15 mouse cellular contexts compared by ENCODE assay signal in the genomic region with DNA sequence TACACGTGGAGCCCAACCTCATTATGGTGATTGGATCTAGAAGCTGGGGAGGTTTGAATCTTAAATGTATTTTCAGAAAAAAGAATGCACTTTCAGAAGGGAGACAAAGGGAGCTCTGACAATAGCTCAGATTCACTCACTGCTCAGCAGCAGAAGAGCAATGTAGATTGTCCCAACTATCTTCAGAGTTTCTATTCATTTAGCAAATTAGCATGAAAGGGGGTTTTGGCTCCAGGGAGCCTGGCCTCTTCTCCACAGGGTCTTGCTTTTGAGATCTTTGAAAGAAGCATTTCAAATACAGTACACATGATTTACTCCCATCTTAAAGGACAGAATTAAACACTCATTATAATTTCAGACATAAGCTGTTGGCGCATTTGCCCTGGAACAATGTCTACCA.
DNase-seq lines count a peak whose midpoint lies in the region; ATAC-seq and TF ChIP-seq lines count a peak whose summit lies in the region.
"Had no signal": no experiment of that assay in that cellular context is flagged by ENCODE, and none has a peak within 500 bp of the region (broad histone marks: within the 10 kb centered on the region; RNA-seq: fewer than 3 reads in every experiment).

No protein-coding gene starts in this region.

- no peaks in the 10 kb centered on the region for H3K9me3 ChIP-seq in forebrain, embryonic 16.5 days (ENCODE audit: control insufficient read depth, low read length)
- H3K9me3 ChIP-seq in hindbrain, postnatal 0 days (ENCODE audit: low read length), result no peaks in the 10 kb centered on the region
- no peaks in the 10 kb centered on the region for H3K9me3 ChIP-seq in midbrain, postnatal 0 days (ENCODE audit: low read length)
- H3K9me3 ChIP-seq in intestine, embryonic 16.5 days (ENCODE audit: control insufficient read depth, low read length), result no peaks in the 10 kb centered on the region
- H3K9me3 ChIP-seq: intestine, embryonic 15.5 days; limb, embryonic 15.5 days had no signal

- no peak for TF ChIP-seq POLR2A in brain, embryonic 14.5 days (IDR thresholded peaks at IDR 0.05; ENCODE audit: borderline replicate concordance, extremely low read depth, insufficient read depth, insufficient read length, poor library complexity, severe bottlenecking)

- H3K4me1 ChIP-seq in forebrain, embryonic 16.5 days (replicated peaks; ENCODE audit: control insufficient read depth, insufficient read depth, low read length), result peaks cover 13% of the 10 kb centered on the region
- H3K4me1 ChIP-seq in hindbrain, postnatal 0 days (ENCODE audit: insufficient read depth, low read length), result peaks cover 5% of the 10 kb centered on the region; the same call in 1 of the 2 replicates
- H3K4me1 ChIP-seq in midbrain, postnatal 0 days (ENCODE audit: insufficient read depth, low read length), result no peaks in the 10 kb centered on the region
- H3K4me1 ChIP-seq in intestine, embryonic 16.5 days (ENCODE audit: control insufficient read depth, insufficient read depth, low read length), result no peaks in the 10 kb centered on the region
- H3K4me1 ChIP-seq: intestine, embryonic 15.5 days; limb, embryonic 15.5 days had no signal

- peak; percentile 76 for ATAC-seq in forebrain, embryonic 16.5 days
- no peak for ATAC-seq in hindbrain, postnatal 0 days
- no peak for ATAC-seq in midbrain, postnatal 0 days (ENCODE audit: low FRiP score)
- no peak for ATAC-seq in activated CD4-positive, CD25-positive, alpha-beta regulatory T cell, adult 4 months
- ATAC-seq in intestine, embryonic 16.5 days, result no peak
- ATAC-seq: CD4-positive, CD25-positive, alpha-beta regulatory T cell, adult 4 months; intestine, embryonic 15.5 days had no signal

- TF ChIP-seq CTCF in brain, embryonic 14.5 days (IDR thresholded peaks at IDR 0.05; ENCODE audit: borderline replicate concordance, extremely low read depth, insufficient read depth, insufficient read length), result no peak
- no peak for TF ChIP-seq CTCF in hindbrain, postnatal 0 days (IDR thresholded peaks at IDR 0.05; ENCODE audit: low read depth)
- no peak for TF ChIP-seq CTCF in midbrain, postnatal 0 days (IDR thresholded peaks at IDR 0.05)

- no peak overlapping the region for H3K4me3 ChIP-seq in forebrain, embryonic 16.5 days (replicated peaks; ENCODE audit: low read length)
- H3K4me3 ChIP-seq in hindbrain, postnatal 0 days (ENCODE audit: low read length), result no peak overlapping the region
- no peak overlapping the region for H3K4me3 ChIP-seq in midbrain, postnatal 0 days (ENCODE audit: low read depth, low read length)
- no peak overlapping the region for H3K4me3 ChIP-seq in intestine, embryonic 16.5 days (ENCODE audit: low read length)
- H3K4me3 ChIP-seq: intestine, embryonic 15.5 days; limb, embryonic 15.5 days had no signal

- peak; percentile 76 for DNase-seq in brain, embryonic 14.5 days (ENCODE audit: low read depth)
- DNase-seq in hindbrain, postnatal 0 days (ENCODE audit: low spot score), result peak; percentile 19
- peak; percentile 9 for DNase-seq in midbrain, postnatal 0 days (ENCODE audit: low spot score)
- DNase-seq in cerebellum, postnatal 14 days, result no peak
- DNase-seq: gastrocnemius, postnatal 14 days; heart, postnatal 14 days; kidney, postnatal 10 days; lung, adult 18-20 months; thymus, adult 2 months had no signal

- H3K27me3 ChIP-seq in forebrain, embryonic 16.5 days (replicated peaks; ENCODE audit: control insufficient read depth, insufficient read depth, low read length), result no peaks in the 10 kb centered on the region
- no peaks in the 10 kb centered on the region for H3K27me3 ChIP-seq in hindbrain, postnatal 0 days (ENCODE audit: insufficient read depth, low read length)
- no peaks in the 10 kb centered on the region for H3K27me3 ChIP-seq in midbrain, postnatal 0 days (ENCODE audit: insufficient read depth, low read length)
- no peaks in the 10 kb centered on the region for H3K27me3 ChIP-seq in intestine, embryonic 16.5 days (replicated peaks; ENCODE audit: control insufficient read depth, insufficient read depth, low read length)
- H3K27me3 ChIP-seq: intestine, embryonic 15.5 days; limb, embryonic 15.5 days had no signal

- WGBS in forebrain, embryonic 16.5 days, result 10% methylated on average over 2 of the region's 2 CpGs
- WGBS in hindbrain, postnatal 0 days, result 24% methylated on average over 2 of the region's 2 CpGs
- WGBS in midbrain, postnatal 0 days, result 27% methylated on average over 2 of the region's 2 CpGs
- 60% methylated on average over 2 of the region's 2 CpGs for WGBS in intestine, embryonic 16.5 days

- no peak overlapping the region for H3K4me2 ChIP-seq in forebrain, embryonic 16.5 days (ENCODE audit: low read length)
- no peak overlapping the region for H3K4me2 ChIP-seq in hindbrain, postnatal 0 days (ENCODE audit: low read depth, low read length)
- no peak overlapping the region for H3K4me2 ChIP-seq in midbrain, postnatal 0 days (ENCODE audit: low read depth, low read length, poor library complexity, severe bottlenecking)
- no peak overlapping the region for H3K4me2 ChIP-seq in intestine, embryonic 16.5 days (ENCODE audit: low read depth, low read length)
- H3K4me2 ChIP-seq: intestine, embryonic 15.5 days; limb, embryonic 15.5 days had no signal

- H3K9ac ChIP-seq in forebrain, embryonic 16.5 days (replicated peaks; ENCODE audit: low read depth, low read length), result no peak overlapping the region
- no peak overlapping the region for H3K9ac ChIP-seq in hindbrain, postnatal 0 days (replicated peaks; ENCODE audit: low read length)
- H3K9ac ChIP-seq in midbrain, postnatal 0 days (replicated peaks; ENCODE audit: low read length, poor library complexity, severe bottlenecking), result no peak overlapping the region
- no peak overlapping the region for H3K9ac ChIP-seq in intestine, embryonic 16.5 days (ENCODE audit: low read depth, low read length)
- H3K9ac ChIP-seq: intestine, embryonic 15.5 days; limb, embryonic 15.5 days had no signal

- peak overlapping the region; percentile 70; the same call in 1 of the 2 replicates for H3K27ac ChIP-seq in forebrain, embryonic 16.5 days (ENCODE audit: low read length)
- H3K27ac ChIP-seq in hindbrain, postnatal 0 days, result peak overlapping the region; percentile 43; the same call in 1 of the 2 replicates
- H3K27ac ChIP-seq in midbrain, postnatal 0 days (ENCODE audit: low read depth, low read length), result no peak overlapping the region
- no peak overlapping the region for H3K27ac ChIP-seq in intestine, embryonic 16.5 days (ENCODE audit: low read length)
- H3K27ac ChIP-seq: intestine, embryonic 15.5 days; limb, embryonic 15.5 days had no signal

- H3K36me3 ChIP-seq in forebrain, embryonic 16.5 days (ENCODE audit: control insufficient read depth, insufficient read depth), result no peaks in the 10 kb centered on the region
- no peaks in the 10 kb centered on the region for H3K36me3 ChIP-seq in hindbrain, postnatal 0 days (ENCODE audit: insufficient read depth, low read length)
- H3K36me3 ChIP-seq in midbrain, postnatal 0 days (ENCODE audit: insufficient read depth, low read length), result no peaks in the 10 kb centered on the region
- no peaks in the 10 kb centered on the region for H3K36me3 ChIP-seq in intestine, embryonic 16.5 days (ENCODE audit: control insufficient read depth, insufficient read depth, low read length)
- H3K36me3 ChIP-seq: intestine, embryonic 15.5 days; limb, embryonic 15.5 days had no signal

Comparison
In these comparisons a context has a peak if more than half of its experiments do, and no peak if none do; other contexts are left out.
1. DNase-seq: peak in brain, embryonic 14.5 days (single experiment), hindbrain, postnatal 0 days (single experiment) and midbrain, postnatal 0 days (single experiment); none in cerebellum, postnatal 14 days (0 of 2).
2. H3K27ac ChIP-seq: peak in forebrain, embryonic 16.5 days (single experiment) and hindbrain, postnatal 0 days (single experiment); none in midbrain, postnatal 0 days (single experiment) and intestine, embryonic 16.5 days (single experiment).